In genomic region chrX:105151872-105152461, GRCm38 (mm10) we compare ENCODE assay signal across 9 mouse cellular contexts. TPM values are rescaled to one million over a fixed set of nuclear protein-coding genes. Genes with fewer than 3 reads are reported as not detected.
DNase-seq lines count a peak whose midpoint lies in the region; ATAC-seq and TF ChIP-seq lines count a peak whose summit lies in the region.
"Had no signal": no experiment of that assay in that cellular context is flagged by ENCODE, and none has a peak within 500 bp of the region (broad histone marks: within the 10 kb centered on the region; RNA-seq: fewer than 3 reads in every experiment).

No protein-coding gene starts in this region.

- H3K4me1 ChIP-seq in heart, embryonic 15.5 days (replicated peaks) = no peaks in the 10 kb centered on the region
- H3K4me1 ChIP-seq in forebrain, embryonic 13.5 days = no peaks in the 10 kb centered on the region
- no peaks in the 10 kb centered on the region for H3K4me1 ChIP-seq in limb, embryonic 14.5 days (ENCODE audit: control insufficient read depth, insufficient read depth, low read length)

- H3K4me3 ChIP-seq in heart, embryonic 15.5 days = peak overlapping the region; percentile 36
- peak overlapping the region; percentile 17; the same call in 1 of the 2 replicates for H3K4me3 ChIP-seq in forebrain, embryonic 13.5 days
- 0 out of 2 replicates have a peak overlapping the region, but pooled peaks have one; percentile 8 for H3K4me3 ChIP-seq in limb, embryonic 14.5 days (replicated peaks; ENCODE audit: low read length)

- no peak overlapping the region for H3K27ac ChIP-seq in heart, embryonic 15.5 days
- H3K27ac ChIP-seq in forebrain, embryonic 13.5 days = no peak overlapping the region
- H3K27ac ChIP-seq in limb, embryonic 14.5 days (replicated peaks; ENCODE audit: low read depth, low read length) = no peak overlapping the region

- no peak for TF ChIP-seq POLR2A in limb, embryonic 14.5 days (IDR thresholded peaks at IDR 0.05; ENCODE audit: borderline replicate concordance, extremely low read depth, insufficient read depth, insufficient read length)

- H3K27me3 ChIP-seq in heart, embryonic 15.5 days = no peaks in the 10 kb centered on the region
- H3K27me3 ChIP-seq in forebrain, embryonic 13.5 days = peaks cover 17% of the 10 kb centered on the region; the same call in 1 of the 2 replicates
- no peaks in the 10 kb centered on the region for H3K27me3 ChIP-seq in limb, embryonic 14.5 days (ENCODE audit: control insufficient read depth, insufficient read depth, low read length)

- ATAC-seq in heart, embryonic 15.5 days (replicated peaks; ENCODE audit: insufficient number of reproducible peaks, insufficient read depth, low FRiP score, low read depth) = no peak
- peak; percentile 59; the same call in 1 of the 2 replicates for ATAC-seq in forebrain, embryonic 13.5 days
- ATAC-seq in limb, embryonic 14.5 days (ENCODE audit: low FRiP score, low read depth) = no peak

- H3K36me3 ChIP-seq in heart, embryonic 15.5 days = no peaks in the 10 kb centered on the region
- no peaks in the 10 kb centered on the region for H3K36me3 ChIP-seq in forebrain, embryonic 13.5 days (ENCODE audit: poor library complexity, severe bottlenecking)
- H3K36me3 ChIP-seq in limb, embryonic 14.5 days (ENCODE audit: control insufficient read depth, insufficient read depth, low read length) = no peaks in the 10 kb centered on the region

- no peak for DNase-seq in heart, postnatal 36 days
- peak; percentile 9 for DNase-seq in ES-CJ7 (ENCODE audit: low read depth, low spot score)
- no peak for DNase-seq in limb, embryonic 14.5 days (ENCODE audit: low spot score)
- no peak for DNase-seq in thymus, postnatal 14 days
- no peak for DNase-seq in frontal cortex, adult 2 months (ENCODE audit: extremely low spot score in 1 of 2, low spot score in 1 of 2)
- DNase-seq in urinary bladder, adult 18-20 months (ENCODE audit: low spot score in 2 of 2) = no peak
- DNase-seq: thymus, postnatal 25 days had no signal

- H3K9me3 ChIP-seq in heart, embryonic 15.5 days (replicated peaks) = no peaks in the 10 kb centered on the region
- H3K9me3 ChIP-seq in forebrain, embryonic 13.5 days (replicated peaks) = no peaks in the 10 kb centered on the region
- H3K9me3 ChIP-seq in limb, embryonic 14.5 days (ENCODE audit: control insufficient read depth, low read length) = no peaks in the 10 kb centered on the region

- WGBS in heart, embryonic 15.5 days = 41% methylated on average over 12 of the region's 26 CpGs
- WGBS in forebrain, embryonic 13.5 days = 62% methylated on average over 16 of the region's 26 CpGs
- 48% methylated on average over 20 of the region's 26 CpGs for WGBS in limb, embryonic 14.5 days

- H3K9ac ChIP-seq in heart, embryonic 15.5 days = no peak overlapping the region
- no peak overlapping the region for H3K9ac ChIP-seq in forebrain, embryonic 13.5 days
- H3K9ac ChIP-seq in limb, embryonic 14.5 days (ENCODE audit: low read depth, low read length, severe bottlenecking) = no peak overlapping the region

- H3K4me2 ChIP-seq in heart, embryonic 15.5 days = peak overlapping the region; percentile 57
- H3K4me2 ChIP-seq in forebrain, embryonic 13.5 days = peak overlapping the region; percentile 33
- H3K4me2 ChIP-seq in limb, embryonic 14.5 days (replicated peaks; ENCODE audit: low read depth, low read length, severe bottlenecking) = no peak overlapping the region; the same call in 1 of the 2 replicates

- intact Hi-C loops in heart, postnatal 36 days (cut with DNase I) = no loop called here

RNA-seq across cellular contexts. Expression of gene Magee1, which starts 31.8 kb away (rescaled TPM):
- 11.5 and 15.4 TPM in 2 replicates for polyA plus RNA-seq in heart, embryonic 15.5 days (2015; fragmentation: Nextera tagmentation; extraction: Ambion mirVana)
- total RNA-seq in heart, postnatal 36 days (2021) = 1 to 10 TPM; 3.8 to 4.5 TPM
- 82.3 and 91.9 TPM in 2 replicates for polyA plus RNA-seq in forebrain, embryonic 13.5 days (2015; fragmentation: Nextera tagmentation; extraction: Ambion mirVana)
- 19.3 and 23.9 TPM in 2 replicates for polyA plus RNA-seq in limb, embryonic 14.5 days (2012; rRNA removed)
- 15.3 and 18.2 TPM in 2 replicates for polyA plus RNA-seq in limb, embryonic 14.5 days (2014; fragmentation: Nextera tagmentation; extraction: Ambion mirVana)
- 77.5 and 93.9 TPM in 2 replicates for polyA plus RNA-seq in frontal cortex, adult 2 months (2012; rRNA removed)
